Mouse (Mus musculus) spleen, adult 18-20 months (tissue): Measurements from ENCODE around the gene Btbd11.

Source experiments
- DNase-seq, 2 experiments: peaks; one replicate each; pipeline ENCODE4 v3.0.0; 2022; ENCODE audit warnings: mixed read lengths in 2 of 2

Btbd11 gene

DNA sequence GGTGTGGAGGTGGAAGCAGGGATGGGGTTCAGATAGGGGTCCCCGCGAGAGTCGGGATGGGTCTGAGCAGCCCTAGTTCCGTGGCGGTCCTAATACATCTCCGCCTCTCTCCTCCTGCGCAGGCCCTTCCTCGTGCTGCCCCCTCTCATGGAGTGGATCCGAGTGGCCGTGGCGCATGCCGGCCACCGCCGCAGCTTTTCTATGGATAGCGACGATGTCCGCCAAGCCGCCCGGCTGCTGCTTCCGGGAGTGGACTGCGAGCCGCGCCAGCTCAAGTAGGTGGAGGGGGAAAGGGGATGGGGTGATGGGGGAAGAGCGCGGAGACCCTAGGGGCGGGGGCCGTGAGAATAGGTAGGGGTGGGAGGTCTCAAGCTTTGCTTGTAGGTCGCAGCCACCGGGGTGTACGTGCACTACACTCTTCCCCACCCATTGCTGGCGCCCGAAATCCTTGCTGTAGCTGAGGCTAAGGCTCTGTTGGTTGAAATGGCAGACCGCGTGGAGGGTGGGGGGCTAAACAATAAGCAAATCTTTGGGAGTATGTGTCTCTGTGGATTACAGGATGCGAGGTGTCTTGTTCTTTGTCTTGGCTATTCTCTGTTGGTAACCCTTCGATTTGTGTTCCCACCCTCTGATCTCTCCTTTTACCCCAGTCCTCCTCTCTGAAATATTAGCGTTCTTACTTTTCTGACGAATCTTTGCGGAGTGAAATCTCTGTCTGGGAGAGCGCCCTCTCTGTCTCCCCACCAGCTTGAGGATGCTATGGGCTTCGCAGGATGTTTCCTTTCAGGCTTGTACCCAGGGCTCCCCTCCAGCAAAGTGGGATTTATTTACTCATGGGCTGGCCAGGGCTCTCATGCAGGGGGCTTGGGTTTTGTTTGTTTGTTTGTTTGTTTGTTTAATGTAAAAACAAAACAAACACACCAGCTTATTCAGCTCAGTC, 212.3 kb downstream of the Btbd11 start:
- no peak for DNase-seq

DNA sequence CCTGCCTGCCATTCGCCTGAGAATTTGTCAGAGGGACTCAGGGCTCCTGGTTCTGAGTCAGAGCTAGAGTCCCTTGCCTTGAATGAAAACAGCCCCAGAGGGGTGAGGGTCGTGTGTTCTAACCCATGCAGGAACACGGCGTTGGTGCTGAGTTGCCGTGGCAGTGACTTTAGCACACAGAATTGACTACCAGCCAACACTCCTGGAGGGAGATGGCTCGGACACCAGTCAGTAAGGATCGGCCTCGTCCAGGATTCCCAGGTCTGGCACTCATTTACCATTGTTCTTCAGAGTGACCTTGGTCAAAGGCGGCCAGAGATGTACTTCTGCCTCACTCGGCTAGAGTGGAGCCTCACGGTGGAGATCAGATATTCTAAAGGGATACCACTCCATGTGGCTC, 215.9 kb downstream of the Btbd11 start:
- DNase-seq = no peak

DNA sequence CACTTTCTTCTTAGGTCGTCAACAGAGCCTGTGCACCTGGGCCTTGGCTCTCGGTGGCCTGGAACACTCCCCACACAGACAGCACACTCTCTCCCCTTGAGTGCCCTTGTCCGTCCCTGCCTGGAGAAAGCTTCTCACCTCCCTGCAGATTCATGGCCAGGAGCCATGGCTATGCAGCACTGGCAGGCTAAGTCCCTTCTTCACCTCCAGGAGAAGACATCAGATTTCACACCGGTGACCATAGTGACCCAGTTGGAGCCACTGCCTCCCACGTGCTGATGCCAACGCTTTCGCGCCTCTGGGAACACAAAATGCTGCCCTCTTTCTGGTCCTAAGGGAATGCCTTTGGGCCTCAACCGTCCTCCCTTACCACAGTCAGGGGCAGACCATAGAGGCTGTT, 217.9 kb downstream of the Btbd11 start:
- no peak for DNase-seq

DNA sequence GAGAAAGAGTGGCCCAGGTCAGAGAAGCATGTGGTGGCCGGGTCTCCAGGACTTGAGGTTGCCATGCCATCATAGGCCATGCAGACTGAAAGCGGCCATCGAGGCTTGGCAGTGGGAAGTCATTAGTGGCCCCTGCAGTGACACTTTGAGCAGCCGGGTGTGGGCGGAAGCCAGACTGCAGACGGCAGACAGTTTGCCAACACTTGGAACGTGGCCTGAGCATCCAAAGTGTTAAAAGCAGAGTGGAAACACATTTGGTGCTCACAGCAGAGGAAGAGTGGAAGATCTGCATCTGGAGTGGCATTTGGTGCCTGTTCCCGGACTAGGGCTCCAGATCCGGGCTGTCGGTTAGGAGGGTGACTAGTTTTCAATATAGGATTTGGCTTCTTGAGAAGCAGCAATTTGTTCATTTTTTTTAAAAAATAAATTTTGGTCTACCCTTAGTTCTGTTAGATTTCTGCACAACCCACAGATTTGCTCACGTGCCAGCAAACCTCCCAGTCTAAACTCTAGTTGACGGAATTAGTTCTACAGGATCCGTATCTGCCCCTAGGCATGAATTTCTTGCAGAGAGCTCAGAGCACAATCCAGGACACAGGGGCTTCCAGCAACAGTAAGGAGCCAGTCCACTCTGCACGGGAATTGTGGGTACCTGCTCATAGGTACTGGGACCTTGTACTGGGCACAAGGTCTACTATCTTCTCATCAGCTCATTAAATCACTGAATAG, 222.1 kb downstream of the Btbd11 start:
- no peak for DNase-seq

DNA sequence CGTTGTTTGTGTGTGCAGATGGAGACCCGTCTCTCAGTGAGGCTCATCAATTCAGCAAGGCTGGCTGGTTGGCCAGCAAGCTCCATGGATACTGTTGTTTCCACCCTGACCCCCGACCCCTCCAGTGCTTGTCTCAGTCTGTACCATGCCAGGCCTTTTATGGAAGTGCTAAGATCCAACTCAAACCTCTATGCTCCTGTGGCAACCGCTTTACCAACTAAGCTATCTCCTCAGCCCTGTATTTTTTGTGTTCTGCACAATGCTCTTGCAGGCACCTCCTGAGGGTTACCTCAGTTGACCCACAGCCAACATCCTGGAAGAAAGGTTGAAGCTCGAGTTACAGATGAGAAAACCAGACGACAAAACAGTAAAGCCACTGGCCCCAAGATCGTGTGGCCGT, 230.5 kb downstream of the Btbd11 start:
- DNase-seq = no peak

DNA sequence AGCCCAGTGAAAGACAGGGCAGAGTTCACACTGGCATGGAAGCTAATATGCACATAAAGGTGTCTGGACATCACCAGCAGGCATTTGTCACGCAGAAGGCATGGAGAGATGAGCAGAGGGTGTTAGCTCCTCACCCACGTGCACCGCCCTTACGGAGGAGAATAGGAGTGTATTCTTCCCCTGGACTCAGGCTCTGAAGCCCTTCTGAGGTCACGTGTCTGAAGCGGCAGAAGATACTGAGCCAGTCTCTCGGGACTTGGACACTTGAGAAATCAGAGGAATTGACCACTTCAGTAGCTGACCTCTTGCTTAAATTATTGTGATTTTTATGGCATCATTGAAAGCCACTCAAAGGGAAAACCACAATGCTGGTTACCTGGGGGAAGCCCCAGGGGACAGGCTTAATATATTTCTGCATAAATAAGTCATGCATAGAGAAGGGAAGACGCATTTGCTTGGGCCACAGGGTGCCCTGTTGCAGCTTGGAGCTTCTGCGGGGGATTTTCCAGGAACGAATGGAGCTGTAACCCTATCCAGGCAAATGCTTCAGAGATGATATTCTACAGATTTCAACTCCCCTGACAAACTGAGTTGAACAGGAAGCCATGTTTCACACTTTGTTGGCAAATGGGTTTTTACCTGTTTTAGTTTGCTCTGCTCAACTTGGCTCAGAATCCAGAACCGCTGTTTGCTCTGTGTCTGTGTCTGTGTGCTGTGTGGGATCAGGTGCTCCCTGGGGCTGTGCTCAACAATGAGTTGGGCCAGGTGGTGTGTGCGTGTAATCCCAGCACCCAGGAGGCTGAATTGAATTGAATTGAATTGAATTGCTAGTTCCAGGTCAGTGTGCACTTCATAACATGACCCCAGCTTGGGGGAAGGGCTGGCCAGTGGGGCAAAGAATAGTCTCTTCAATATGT, 231.1 kb downstream of the Btbd11 start:
- DNase-seq = no peak

DNA sequence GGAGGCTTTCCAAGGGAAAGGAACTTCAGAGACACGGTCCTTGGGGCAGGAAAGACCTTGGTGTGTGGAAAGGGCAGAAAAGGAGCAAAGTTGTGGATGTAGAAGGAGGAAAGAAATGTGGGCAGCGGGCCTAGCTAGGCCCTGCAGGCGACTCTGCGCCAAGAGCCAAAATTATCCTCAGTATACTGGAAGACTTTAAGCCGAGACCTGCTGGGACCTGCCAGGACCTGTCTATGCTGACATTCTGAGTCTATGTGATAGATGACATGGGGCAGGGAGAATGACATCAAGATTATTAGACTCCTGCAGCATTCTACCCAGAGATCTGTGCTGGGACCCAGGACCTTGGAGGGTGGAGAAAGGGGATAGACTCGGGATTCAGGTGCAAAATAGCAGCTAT, 234.5 kb downstream of the Btbd11 start:
- DNase-seq = no peak

DNA sequence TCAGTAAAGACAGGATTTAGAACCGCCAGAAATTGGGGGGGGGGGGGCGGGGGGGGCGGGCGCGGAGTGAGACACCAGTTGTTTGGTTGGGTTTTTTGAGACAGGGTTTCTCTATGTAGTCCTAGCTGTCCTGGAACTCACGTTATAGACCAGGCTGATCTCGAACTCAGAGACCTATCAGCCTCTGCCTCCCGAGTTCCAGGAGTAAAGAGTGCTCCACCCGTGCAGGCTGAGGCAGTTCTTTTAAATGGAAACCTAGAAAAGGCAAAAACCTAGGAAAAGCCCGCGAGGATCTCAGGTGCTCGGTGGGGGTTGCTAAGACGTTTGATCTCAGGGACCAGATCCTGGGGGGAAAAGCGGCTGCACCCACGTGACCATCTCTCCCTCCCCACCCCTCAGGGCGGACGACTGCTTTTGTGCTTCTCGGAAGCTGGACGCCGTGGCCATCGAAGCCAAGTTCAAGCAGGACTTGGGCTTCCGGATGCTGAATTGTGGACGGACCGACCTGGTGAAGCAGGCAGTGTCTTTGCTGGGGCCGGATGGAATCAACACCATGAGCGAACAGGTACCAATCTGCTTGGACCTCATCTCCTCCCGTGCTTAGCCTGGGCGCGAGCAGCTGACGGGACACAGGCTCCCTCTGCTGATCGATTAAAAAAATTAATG, 238.0 kb downstream of the Btbd11 start:
- DNase-seq = peak in 1 of 2 experiments; percentile 10

DNA sequence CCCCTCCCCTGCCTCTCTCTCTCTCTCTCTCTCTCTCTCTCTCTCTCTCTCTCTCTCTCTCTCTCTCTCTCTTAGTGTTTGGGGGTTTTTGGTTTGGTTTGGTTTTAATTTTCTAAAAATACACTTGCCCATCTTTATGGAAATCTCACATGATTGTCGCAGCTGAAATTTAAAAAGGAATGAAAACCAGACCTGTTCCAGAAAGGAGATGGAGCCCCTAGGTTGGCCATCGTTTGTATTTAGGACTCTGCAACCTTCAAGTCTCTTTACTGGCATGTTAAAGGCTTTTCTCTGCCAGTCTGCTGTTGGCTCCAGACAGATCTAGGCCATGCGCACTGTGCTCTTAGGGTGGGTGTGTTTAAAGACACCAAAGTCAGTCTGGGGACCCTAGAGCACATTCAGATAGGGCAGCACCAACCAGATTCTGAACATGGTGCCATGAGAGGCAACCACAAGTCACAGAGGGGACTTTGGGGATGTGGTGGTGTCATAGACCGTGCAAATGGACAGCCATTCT, 238.6 kb downstream of the Btbd11 start:
- no peak for DNase-seq

DNA sequence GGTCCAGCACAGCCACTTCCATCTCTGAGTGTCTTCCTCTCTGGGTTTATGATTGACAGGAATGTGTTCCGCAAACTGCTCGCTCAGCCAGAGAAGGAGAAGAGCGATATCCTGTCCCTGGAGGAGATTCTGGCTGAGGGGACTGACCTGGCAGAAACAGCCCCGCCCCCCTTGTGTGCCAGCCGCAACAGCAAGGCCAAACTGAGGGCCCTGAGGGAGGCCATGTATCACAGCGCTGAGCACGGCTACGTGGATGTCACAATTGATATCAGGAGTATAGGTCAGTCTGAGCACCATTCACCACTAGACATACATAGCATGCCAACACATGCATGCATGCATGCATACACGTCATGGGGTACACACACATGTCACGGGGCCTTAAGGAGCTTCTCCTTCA, 245.4 kb downstream of the Btbd11 start:
- DNase-seq = no peak

DNA sequence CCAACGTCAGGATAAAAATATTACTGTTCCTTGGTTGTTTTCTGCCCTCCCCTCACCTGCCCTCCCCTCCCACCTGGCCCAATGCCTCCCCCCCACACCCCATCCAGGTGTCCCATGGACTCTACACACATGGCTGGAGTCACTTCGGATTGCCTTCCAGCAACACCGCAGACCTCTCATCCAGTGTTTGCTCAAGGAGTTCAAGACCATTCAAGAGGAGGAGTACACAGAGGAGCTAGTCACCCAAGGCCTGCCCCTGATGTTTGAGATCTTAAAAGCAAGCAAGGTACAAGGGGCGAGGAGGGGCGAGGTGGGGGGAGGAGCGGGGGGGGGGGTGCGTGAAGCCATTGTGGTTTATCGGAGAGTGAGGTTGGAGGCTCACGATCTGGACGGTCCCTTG, 247.0 kb downstream of the Btbd11 start:
- DNase-seq = no peak

DNA sequence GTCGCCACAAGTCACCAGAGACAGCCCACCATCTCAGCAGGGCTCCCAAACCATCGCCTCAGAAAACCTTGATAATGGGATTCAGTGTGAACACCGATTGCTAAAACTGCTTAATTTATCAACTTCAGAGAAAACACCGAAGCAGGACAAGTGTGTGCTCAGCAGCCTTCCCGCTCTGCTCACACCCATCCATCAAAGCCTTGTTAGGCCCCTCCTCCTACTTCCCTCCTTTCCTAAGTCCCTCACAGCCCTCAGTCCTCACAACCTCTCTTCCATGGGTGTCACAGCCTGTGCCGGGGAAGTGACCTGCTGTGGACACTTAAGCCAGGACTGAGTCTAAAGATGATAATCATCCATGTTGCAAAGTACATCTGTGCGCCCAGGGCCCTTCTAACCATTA, 251.0 kb downstream of the Btbd11 start:
- no peak for DNase-seq

DNA sequence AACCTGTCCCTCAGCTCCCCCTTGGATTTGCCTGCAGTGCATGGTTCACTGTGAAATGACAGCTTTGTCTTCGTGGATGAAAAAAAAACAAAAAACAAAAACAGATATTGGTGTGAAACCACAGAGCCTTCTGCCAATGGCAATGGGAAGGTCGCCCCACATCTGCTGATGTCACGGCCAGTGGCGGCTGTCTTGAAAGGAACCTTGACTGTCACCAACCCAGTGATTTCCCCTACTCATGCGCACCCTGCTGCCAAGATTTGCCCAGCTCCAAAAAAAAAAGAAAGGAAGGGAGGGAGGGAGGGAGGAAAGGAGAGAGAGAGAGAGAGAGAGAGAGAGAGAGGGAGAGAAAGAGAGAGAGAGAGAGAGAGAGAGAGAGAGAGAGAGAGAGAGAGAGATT, 251.5 kb downstream of the Btbd11 start:
- DNase-seq = no peak

DNA sequence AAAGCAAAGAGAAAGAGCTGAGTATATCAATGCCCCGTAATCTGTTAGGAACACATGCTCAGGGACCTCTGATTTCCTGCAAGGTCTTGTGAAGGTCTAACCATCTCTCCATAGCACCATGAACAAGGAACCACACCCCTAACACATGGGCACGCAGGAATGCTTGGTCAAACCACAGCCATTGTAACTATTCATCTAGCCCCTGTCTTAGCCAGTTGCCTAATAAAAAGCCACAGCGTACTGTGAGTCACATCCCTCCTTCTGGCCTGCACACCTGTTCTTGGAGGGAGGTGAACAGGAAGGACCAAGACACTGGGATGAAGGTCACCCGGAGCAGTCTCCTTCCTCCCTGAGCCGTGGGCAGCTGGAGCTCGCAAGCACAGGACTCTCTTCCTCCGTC, 253.0 kb downstream of the Btbd11 start:
- no peak for DNase-seq

DNA sequence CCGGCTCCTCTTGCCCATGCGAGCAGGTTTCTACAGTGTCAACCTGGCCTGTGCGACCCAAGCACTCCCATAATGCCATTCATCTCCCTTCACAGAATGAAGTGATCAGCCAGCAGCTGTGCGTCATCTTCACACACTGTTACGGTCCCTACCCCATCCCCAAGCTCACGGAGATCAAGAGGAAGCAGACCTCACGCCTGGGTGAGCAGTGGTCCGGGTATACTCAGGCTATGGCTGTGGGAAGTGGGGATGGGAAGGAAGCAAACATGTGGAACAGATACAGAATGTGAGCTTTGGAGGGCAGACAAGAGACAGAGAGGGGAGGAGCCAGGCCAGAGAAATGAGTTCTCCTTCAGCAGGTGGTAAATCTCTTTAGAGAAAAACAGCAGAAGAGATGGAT, 253.8 kb downstream of the Btbd11 start:
- no peak for DNase-seq

DNA sequence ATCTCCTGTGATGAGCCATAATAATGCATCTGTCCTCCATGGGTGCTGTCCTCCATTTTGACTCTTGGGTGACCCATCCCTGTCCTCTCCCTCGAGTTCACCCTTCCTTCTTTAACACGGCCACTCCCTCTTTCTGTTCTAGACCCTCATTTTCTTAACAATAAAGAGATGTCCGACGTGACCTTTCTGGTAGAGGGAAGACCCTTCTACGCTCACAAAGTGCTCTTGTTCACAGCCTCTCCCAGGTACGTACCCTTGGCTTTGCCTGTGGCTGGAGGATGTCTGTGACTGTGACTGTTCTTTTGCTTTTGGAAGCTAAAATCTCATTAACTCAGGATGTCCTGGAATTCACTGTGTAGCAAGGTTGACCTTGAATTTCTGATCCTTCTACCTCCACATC, 258.7 kb downstream of the Btbd11 start:
- no peak for DNase-seq

DNA sequence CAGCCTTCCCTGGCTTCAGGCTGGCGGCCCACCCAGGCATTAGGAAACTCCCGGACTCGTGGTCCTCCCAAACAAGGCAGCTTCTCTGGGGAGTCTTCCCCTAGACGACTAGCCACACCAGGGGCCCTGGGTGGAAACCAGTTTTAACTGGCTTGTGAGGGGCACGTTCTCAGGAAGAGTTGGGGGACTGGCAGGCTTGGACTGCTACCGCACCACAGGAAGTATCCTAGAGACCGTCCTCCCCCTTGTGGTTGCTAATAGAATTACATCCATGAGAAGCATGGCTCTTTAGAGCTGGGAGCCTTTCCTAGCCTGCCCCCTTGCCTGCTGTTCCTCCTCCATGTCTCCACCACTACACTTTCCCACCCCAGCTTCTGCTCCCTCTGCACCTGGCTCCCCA, 265.1 kb downstream of the Btbd11 start:
- DNase-seq = peak in 1 of 2 experiments; percentile 10

DNA sequence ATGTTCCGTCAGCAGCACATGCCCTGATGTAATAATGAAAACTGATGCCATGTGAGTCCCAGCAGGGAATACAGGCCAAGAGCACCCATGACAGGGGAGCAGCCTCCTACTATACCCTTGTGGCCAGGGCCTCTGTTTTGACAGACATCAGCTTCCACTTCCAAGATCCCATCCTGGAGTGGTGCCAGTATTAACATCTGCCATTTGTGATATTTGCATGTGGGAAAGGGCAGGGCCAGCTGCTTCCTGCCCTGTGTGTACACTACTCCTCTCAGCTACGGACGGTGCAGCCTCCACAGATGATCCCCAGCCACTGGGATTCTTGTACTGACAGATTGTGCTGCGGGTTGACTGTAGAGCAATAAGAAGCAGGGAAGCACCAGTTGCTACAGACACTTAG, 269.3 kb downstream of the Btbd11 start:
- DNase-seq = no peak

DNA sequence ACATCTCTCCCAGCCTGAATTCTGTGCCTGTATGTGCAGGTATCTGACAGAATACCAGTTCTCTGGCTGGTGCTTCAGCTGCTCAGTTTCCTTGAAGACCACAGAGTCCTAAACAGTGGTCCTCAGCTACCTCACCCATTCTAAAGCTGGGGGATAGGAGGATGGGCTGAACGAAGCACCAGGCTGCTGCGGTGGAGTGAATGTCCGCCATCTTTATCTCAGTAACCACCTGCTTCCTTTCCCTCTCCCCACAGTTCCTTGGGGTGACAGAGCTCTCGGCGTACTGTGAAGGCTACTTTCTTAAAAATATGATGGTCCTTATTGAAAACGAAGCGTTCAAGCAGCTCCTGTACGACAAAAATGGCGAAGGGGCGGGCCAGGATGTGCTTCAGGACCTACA, 271.3 kb downstream of the Btbd11 start:
- DNase-seq = no peak

DNA sequence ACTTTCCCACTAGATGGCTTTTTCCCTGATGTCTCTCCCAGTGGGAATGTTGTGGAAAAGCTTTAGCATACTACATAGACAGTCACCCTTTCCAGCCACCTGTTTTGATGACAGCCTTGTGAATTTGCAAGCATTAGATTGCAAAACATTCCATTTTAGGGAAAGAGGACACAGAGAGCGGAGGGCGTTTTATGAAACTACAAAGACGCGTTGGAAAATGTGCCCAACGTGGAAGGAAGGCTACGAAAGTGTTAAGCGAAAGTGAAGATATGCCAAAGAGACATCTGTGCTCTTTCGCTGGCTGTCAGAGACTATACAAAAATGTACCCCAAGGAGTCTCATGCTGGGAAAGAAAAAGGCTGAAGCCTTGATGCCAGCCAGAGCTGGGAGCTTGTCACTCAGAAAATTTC, 286.9 kb downstream of the Btbd11 start:
- DNase-seq = no peak

DNA sequence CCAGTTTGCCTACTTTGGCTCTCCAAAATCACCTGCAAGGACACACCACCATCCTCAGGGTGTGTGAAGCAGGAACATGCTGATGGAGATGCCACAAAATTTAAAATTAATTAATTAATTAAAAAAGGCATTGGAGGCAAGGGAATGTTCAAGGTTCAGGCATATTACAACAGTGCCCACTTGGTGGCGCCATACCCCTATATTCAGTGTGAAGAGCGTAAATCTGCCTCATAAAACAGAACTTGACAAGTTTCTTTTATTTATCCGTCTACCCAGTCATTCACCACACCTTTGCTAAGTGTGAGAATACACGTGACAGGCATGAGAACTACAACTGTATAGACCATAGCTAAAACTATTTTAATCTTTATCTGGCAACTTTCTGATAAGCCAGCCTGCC, 292.0 kb downstream of the Btbd11 start:
- peak in 1 of 2 experiments; percentile 18 for DNase-seq

DNA sequence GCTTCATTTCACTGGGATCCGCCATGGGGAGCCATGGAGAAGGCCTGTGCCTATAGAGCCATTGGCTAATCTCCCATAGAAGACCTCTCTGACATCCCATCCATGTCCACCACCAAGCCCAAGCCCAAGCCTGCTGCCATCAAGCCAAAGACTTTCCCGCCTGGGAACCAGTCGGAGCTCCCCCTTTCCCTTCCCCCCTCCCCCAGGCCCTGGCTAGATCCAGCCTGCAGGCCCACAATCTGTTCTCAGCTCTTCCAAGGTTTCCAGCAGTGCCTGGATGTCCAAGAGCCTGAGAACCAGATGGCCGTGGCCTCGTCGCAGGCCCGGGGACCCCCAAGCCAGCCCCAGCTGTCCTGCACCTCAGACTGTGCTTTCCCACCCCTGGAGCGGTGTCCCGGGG, 295.8 kb downstream of the Btbd11 start:
- no peak for DNase-seq
